Mouse (Mus musculus) heart, embryonic 10.5 days (tissue): ENCODE results near the gene Tmem125. TPM values are rescaled to one million over a fixed set of nuclear protein-coding genes. Genes with fewer than 3 reads are reported as not detected.
"Not testable (repeated sequence)": the region's sequence is repeated elsewhere in the genome, so short reads cannot be mapped to it uniquely, and the experiment has no call there.

Source experiments
- DNase-seq: peaks from one replicate; pipeline ENCODE4 v3.0.0-alpha.2; 2017; ENCODE audit warnings: low spot score
- H3K27ac ChIP-seq: fragments of 300-500 bp; sonication (generic); 2 replicates; pipeline ENCODE4 v1.5.1; 2016; ENCODE audit warnings: mild to moderate bottlenecking
- H3K27me3 ChIP-seq: fragments of 300-500 bp; sonication (generic); 2 replicates; pipeline ENCODE4 v1.6.1; 2016; ENCODE audit warnings: mild to moderate bottlenecking; ENCODE audit not compliant: poor library complexity, insufficient read depth, severe bottlenecking
- H3K36me3 ChIP-seq: fragments of 300-500 bp; sonication (generic); 2 replicates; pipeline ENCODE4 v1.6.1; 2016; ENCODE audit warnings: mild to moderate bottlenecking, moderate library complexity
- H3K4me1 ChIP-seq: fragments of 300-500 bp; sonication (generic); 2 replicates; pipeline ENCODE4 v1.6.1; 2016; ENCODE audit warnings: mild to moderate bottlenecking
- H3K4me3 ChIP-seq: fragments of 300-500 bp; sonication (generic); 2 replicates; pipeline ENCODE4 v1.5.1; 2016; ENCODE audit warnings: mild to moderate bottlenecking, moderate library complexity
- H3K9me3 ChIP-seq: fragments of 300-500 bp; sonication (generic); 2 replicates; pipeline ENCODE4 v1.6.1; 2016; ENCODE audit warnings: mild to moderate bottlenecking, moderate library complexity
- WGBS: fragments of 180-500 bp; shearing (Covaris S2); methylation state at CpG from one replicate; pipeline ENCODE4 v1.1.7; 2016; 5-methylcytosine and 5-hydroxymethylcytosine counted together
- polyA plus RNA-seq: library from polyadenylated mRNA; unstranded; fragments of >200 nt; fragmentation: Nextera tagmentation; extraction: Ambion mirVana; gene quantifications from 2 replicates; pipeline ENCODE4 v1.2.1, GENCODE M21; 2016

Tmem125 gene
- polyA plus RNA-seq, 1 experiment from 2014 or later: 0.69 TPM

DNA sequence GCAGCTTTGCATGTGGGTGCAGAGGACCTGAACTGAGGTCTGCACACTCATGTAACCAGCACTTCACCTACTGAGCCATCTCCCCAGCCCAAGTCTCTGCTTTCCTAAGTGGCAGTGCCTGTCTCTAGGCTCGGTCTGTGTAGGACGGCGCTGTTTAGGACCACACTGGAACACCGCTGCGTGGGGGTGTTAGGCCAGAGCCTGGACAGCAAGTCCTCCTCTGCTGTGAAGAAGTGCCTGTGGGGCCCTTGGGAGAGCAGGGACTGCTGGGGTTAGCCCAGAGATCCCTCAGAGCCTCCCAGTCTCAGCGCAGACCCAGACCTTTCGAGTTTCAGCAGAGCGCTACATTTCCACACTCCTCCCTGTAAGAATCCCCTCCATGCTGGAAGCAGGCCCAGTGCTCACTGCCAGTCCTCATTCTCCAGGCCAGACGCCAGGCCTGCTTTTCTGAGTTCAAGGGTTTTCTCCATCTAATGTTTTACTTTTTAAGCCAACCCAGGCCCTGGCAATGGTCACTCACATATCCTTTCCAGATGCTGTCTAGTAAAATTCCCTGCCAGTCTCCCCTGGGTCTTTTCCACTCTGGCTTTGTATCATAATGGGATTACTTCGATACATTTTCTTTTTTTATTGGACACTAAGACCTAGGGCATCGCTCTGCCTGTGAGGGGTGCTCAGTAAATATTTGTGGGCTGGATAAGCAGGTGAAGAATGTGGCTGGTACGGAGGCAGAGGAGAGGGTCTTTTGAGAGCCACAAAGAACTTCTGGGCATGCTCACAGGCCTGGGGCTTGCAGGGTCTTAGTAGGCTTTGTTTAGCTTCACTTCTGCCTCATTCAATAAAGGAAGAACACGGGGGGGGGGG, 20.4 kb upstream of the Tmem125 start:
- Histone ChIP-seq H3K4me1 (no peaks in the 10 kb centered on the region), H3K36me3 (no peaks in the 10 kb centered on the region), H3K27me3 (peaks cover 13% of the 10 kb centered on the region), H3K27ac (no peak overlapping the region), H3K4me3 (no peak overlapping the region), H3K9me3 (no peaks in the 10 kb centered on the region; the same call in 1 of the 2 replicates)
- WGBS: 82% methylated on average over 13 of the region's 13 CpGs
- no peak for DNase-seq

DNA sequence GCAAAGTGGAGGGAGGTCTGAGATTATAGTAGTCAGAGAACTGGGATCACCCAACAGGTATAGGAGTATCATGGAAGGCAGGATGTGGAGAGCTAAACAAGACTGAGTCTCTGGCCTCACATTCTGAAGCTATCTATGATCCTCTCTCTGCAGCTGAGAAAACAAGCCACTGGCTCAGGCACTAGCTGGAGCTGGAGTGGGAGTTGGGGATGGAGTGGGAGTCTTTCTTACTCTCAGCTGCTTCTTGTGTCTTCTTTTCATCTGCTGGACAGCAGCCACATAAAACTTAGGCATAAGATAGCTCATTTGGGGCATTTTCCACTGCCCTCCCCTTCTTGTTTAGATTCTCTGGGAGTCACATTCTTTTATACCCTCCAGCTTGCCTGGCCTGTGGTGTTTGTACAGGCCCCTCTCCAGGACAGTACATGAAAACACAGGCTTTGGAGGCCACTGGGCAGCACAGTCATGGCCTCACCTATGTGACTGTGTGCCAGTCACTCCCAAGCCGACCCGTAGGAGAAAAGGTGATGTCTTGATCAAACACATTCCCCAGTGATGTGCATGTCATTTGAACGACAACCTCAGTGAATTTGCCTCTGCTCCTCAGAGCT, 9.3 kb upstream of the Tmem125 start:
- no peak overlapping the region for H3K27ac ChIP-seq
- 83% methylated on average over 3 of the region's 3 CpGs for WGBS
- H3K4me1 ChIP-seq: no peaks in the 10 kb centered on the region
- H3K36me3 ChIP-seq: no peaks in the 10 kb centered on the region
- peaks cover under 1% of the 10 kb centered on the region for H3K9me3 ChIP-seq
- no peak overlapping the region for H3K4me3 ChIP-seq
- H3K27me3 ChIP-seq: peaks cover 6% of the 10 kb centered on the region; the same call in 1 of the 2 replicates
- no peak for DNase-seq

DNA sequence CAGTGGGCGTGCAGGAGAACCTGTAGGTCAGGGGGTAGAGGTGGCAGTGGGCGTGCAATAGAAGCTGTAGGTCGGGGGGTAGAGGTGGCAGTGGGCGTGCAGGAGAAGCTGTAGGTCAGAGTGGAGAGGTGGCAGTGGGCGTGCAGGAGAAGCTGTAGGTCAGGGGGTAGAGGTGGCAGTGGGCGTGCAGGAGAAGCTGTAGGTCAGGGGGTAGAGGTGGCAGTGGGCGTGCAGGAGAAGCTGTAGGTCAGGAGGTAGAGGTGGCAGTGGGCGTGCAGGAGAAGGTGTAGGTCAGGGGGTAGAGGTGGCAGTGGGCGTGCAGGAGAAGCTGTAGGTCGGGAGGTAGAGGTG, 4.3 kb upstream of the Tmem125 start:
- H3K4me1 ChIP-seq, H3K27ac ChIP-seq, H3K4me3 ChIP-seq, H3K27me3 ChIP-seq, H3K9me3 ChIP-seq, H3K36me3 ChIP-seq: not testable (repeated sequence)
- DNase-seq: peak; percentile 98
- WGBS: 81% methylated on average over 10 of the region's 10 CpGs

DNA sequence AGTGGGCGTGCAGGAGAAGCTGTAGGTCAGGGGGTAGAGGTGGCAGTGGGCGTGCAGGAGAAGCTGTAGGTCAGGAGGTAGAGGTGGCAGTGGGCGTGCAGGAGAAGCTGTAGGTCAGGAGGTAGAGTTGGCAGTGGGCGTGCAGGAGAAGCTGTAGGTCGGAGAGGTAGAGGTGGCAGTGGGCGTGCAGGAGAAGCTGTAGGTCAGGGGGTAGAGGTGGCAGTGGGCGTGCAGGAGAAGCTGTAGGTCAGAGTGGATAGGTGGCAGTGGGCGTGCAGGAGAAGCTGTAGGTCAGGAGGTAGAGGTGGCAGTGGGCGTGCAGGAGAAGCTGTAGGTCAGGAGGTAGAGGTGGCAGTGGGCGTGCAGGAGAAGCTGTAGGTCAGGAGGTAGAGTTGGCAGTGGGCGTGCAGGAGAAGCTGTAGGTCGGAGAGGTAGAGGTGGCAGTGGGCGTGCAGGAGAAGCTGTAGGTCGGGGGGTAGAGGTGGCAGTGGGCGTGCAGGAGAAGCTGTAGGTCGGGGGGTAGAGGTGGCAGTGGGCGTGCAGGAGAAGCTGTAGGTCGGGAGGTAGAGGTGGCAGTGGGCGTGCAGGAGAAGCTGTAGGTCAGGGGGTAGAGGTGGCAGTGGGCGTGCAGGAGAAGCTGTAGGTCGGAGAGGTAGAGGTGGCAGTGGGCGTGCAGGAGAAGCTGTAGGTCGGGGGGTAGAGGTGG, 3.7 kb upstream of the Tmem125 start:
- WGBS: 81% methylated on average over 23 of the region's 23 CpGs
- Histone ChIP-seq H3K27me3 (0 out of 2 replicates have a peak, but pooled peaks cover 10% of the 10 kb centered on the region), H3K4me1 (peaks cover 14% of the 10 kb centered on the region)
- not testable (repeated sequence) for H3K36me3 ChIP-seq, H3K9me3 ChIP-seq, DNase-seq, H3K4me3 ChIP-seq, H3K27ac ChIP-seq

DNA sequence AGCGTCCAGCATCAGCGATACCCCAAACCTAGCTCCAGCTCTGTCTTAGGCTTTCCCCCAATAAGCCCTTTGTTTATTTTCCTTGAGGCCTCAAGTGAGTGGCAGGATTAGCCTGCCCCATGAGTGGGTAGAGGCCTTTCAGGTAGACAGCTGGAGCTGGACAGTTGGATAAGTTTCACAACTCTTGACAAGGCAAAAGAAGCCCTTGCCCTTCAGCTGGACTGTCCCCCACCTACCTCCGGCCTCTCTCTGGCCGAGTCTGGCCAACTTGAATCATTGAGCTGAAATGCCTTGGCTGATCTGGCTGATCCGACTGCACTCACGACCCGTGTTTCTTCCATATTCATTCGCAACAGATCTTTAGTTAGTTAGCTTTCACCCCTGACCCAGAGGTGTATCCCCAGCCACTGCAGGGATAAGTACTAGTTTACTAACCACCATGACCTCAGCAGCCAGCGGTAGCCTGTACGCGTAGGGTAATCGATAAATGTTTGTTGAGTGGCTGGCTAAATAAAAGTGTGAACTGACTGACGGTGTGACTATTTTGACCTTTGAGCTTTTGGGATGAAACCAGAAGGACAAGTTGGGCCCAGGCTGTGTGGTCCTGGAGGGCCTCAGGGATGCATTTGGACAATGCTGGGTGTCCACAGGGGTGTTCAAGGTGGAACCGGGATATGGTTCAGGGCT, 740 bp upstream of the Tmem125 start:
- H3K4me3 ChIP-seq: peak overlapping the region; percentile 59
- H3K27ac ChIP-seq: peak overlapping the region; percentile 71; the same call in 1 of the 2 replicates
- WGBS: 73% methylated on average over 14 of the region's 14 CpGs
- H3K9me3 ChIP-seq: peaks cover 4% of the 10 kb centered on the region
- no peaks in the 10 kb centered on the region for H3K36me3 ChIP-seq
- peaks cover 32% of the 10 kb centered on the region for H3K27me3 ChIP-seq
- H3K4me1 ChIP-seq: peaks cover 20% of the 10 kb centered on the region
- DNase-seq: no peak

DNA sequence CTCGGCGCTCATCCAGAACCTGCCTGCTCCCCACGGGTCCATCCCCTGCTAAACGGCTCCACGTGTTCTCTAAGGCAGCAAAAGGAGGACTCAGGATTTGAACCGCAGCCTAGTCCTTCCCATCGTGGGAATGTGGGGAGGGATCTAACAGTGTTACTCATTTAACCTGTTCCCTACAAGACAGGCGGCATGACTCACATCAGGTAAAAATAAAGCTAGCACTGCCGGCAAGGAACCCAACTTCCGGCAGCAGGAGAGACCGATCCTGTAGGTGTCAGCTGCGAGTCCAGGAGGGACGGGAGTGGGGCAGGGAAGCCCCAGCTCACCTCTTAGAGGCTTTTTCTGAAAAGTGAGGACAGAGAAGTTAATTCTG, 700 bp downstream of the Tmem125 start:
- Histone ChIP-seq H3K27ac (peak overlapping the region; percentile 71), H3K4me1 (peaks cover 21% of the 10 kb centered on the region), H3K36me3 (no peaks in the 10 kb centered on the region), H3K4me3 (peak overlapping the region; percentile 59), H3K27me3 (peaks cover 41% of the 10 kb centered on the region), H3K9me3 (peaks cover 3% of the 10 kb centered on the region)
- no peak for DNase-seq
- WGBS: 16% methylated on average over 13 of the region's 13 CpGs

DNA sequence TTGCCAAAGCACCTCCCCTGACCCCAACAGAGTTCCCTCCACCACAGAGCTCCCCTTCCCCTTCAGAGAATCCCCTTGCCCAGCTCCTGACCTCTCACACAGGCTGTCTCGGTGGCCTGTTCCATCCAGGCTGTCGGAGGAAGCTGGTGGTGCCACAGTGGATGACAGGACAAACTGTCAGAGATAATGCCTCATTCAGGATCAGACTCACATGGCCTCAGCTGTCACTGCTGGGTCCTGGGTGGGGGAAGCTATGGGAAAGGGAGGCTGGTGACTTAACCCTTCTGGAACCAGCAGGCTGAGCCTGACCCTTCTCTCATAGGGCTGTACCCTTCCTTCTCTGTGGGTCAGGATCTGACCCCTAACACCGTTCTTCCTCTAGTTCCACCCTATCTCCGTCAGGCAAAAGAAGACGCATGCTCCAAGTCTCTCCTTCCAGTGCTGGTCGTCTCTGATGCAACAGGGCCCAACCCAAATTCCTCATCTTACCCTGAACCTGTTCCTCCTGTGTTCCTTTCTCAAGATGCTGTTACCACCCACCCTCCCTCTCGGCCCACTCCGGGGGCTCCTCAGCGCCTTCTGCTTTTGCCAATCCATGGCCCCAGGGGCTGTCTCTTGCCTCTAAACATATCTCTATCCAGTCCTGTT, 1.2 kb downstream of the Tmem125 start:
- no peak for DNase-seq
- Histone ChIP-seq H3K27ac (peak overlapping the region; percentile 71; the same call in 1 of the 2 replicates), H3K27me3 (peaks cover 46% of the 10 kb centered on the region), H3K4me1 (peaks cover 25% of the 10 kb centered on the region), H3K36me3 (no peaks in the 10 kb centered on the region), H3K9me3 (no peaks in the 10 kb centered on the region), H3K4me3 (peak overlapping the region; percentile 59)
- WGBS: 46% methylated on average over 9 of the region's 9 CpGs

DNA sequence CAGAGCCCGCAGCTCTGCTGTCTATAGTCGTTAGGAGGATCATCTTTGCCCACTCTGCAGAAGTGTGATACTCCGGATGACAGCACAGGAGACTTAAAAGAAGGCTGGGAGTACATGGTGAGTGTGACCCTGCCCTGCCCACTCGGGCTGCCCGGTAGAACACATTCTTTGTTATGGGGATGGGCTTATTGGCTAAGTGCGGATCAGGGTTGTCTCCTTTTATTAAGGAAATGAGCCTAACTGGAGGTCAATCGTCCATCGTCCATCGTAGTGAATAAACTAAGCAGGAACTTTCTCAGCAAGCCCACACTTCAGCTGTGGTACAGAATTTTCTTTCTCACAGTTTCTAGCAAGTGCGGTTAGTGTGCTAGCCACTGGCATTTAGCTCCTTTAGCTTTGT, 3.9 kb downstream of the Tmem125 start:
- 39% methylated on average over 10 of the region's 10 CpGs for WGBS
- peaks cover 43% of the 10 kb centered on the region for H3K27me3 ChIP-seq
- no peak for DNase-seq
- peaks cover 25% of the 10 kb centered on the region for H3K4me1 ChIP-seq
- no peak overlapping the region for H3K27ac ChIP-seq
- no peak overlapping the region for H3K4me3 ChIP-seq
- no peaks in the 10 kb centered on the region for H3K9me3 ChIP-seq
- no peaks in the 10 kb centered on the region for H3K36me3 ChIP-seq

DNA sequence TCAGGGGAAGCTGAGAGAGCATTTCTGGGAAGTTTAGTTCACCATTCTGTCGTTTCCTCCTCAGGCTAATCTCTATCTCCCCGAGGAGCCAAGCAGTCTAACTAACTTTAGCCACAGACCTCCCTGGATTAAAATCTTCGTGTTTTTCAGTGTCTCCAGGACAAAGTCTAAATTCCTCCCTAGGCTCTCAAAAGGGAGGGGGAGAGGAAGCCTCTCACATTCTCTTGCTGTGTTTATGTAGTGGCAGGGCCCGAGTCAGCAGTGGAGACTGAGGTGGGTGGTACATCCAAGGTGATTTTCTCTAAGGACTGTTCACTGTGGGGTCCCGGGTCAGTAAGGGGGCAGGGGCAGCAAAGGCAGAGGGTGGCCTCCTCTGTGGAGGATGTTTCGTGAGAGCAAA, 6.0 kb downstream of the Tmem125 start:
- H3K4me1 ChIP-seq: peaks cover 12% of the 10 kb centered on the region
- H3K4me3 ChIP-seq: no peak overlapping the region
- 31% methylated on average over 6 of the region's 6 CpGs for WGBS
- no peak overlapping the region for H3K27ac ChIP-seq
- no peaks in the 10 kb centered on the region for H3K9me3 ChIP-seq
- DNase-seq: no peak
- no peaks in the 10 kb centered on the region for H3K36me3 ChIP-seq
- peaks cover 40% of the 10 kb centered on the region for H3K27me3 ChIP-seq

DNA sequence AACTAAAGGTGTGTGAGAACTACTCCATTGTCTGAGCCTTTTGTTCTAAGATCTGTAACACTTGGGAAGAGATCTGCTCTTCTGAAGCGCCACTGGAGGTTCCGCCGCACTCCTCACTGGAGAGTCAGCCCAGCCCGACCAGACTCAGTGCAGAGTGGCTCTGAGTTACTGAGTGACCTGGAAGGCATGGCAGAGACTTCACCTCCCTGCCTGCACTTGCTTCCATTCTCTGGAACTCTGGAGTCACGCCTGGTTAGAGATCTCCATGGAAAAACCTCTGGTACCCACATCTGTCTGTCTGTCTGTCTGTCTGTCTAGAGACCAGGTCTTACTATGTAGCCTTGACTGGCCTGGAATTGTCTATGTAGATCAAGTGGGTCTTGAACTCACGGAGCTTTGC, 8.2 kb downstream of the Tmem125 start:
- Histone ChIP-seq H3K27ac (no peak overlapping the region), H3K4me3 (no peak overlapping the region), H3K9me3 (no peaks in the 10 kb centered on the region), H3K4me1 (peaks cover 5% of the 10 kb centered on the region; the same call in 1 of the 2 replicates), H3K36me3 (no peaks in the 10 kb centered on the region), H3K27me3 (peaks cover 20% of the 10 kb centered on the region; the same call in 1 of the 2 replicates)
- no peak for DNase-seq
- WGBS: 75% methylated on average over 6 of the region's 6 CpGs

DNA sequence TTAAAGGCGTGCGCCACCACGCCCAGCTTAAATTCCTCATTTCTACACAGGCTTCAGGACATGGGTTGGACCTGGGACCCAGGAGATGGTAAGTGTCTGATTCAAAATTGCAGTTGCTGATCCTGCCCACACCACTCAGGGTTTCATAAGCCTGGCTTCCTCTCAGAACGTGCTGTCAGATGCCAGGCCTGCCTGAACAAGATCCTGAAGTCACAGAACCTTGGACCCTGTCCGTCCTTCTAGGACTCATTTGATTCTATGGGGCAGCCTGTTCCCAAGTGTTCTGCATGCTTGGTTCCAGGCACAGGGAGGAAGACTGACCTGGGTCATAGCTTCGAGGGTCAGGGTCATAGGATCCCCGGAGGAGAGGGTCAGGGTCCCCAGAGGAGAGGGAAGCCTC, 10.2 kb downstream of the Tmem125 start:
- no peak for DNase-seq
- 77% methylated on average over 7 of the region's 7 CpGs for WGBS
- H3K9me3 ChIP-seq: no peaks in the 10 kb centered on the region

DNA sequence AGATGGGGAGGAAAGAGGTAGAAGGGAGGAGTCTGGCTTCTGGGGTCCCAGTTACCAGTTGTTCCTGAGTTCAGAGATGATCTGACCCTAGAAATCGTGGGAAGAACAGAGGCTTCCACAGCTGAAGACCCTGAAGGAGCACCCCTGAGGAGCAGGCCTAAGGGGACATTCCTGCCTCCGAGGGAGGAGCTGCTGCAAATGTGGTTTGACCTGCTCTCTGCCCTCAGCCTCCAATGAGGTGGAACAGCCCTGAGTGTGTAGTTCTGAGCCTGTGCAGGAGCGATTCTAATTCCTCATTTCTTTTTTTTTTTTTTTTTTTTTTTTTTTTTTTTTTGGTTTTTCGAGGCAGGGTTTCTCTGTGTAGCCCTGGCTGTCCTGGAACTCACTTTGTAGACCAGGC, 10.7 kb downstream of the Tmem125 start:
- Histone ChIP-seq H3K4me1 (peaks cover 4% of the 10 kb centered on the region; the same call in 1 of the 2 replicates), H3K36me3 (no peaks in the 10 kb centered on the region), H3K4me3 (no peak overlapping the region), H3K27me3 (peaks cover 10% of the 10 kb centered on the region; the same call in 1 of the 2 replicates), H3K9me3 (no peaks in the 10 kb centered on the region), H3K27ac (no peak overlapping the region)
- no peak for DNase-seq
- 59% methylated on average over 3 of the region's 4 CpGs for WGBS

More for the DNA sequence above, 10.2 kb downstream of the Tmem125 start:
- H3K27ac ChIP-seq: no peak overlapping the region
- H3K36me3 ChIP-seq: no peaks in the 10 kb centered on the region
- H3K27me3 ChIP-seq: peaks cover 12% of the 10 kb centered on the region; the same call in 1 of the 2 replicates
- H3K4me3 ChIP-seq: no peak overlapping the region
- peaks cover 5% of the 10 kb centered on the region; the same call in 1 of the 2 replicates for H3K4me1 ChIP-seq
